Mouse (Mus musculus) splenic B cell, adult 2 months (primary cell): ENCODE results near the gene Ctnnd2.

Source experiments
- DNase-seq: peaks from one replicate; pipeline ENCODE4 v3.0.0-alpha.2; 2011; ENCODE audit warnings: low read depth, low spot score
- H3K27me3 ChIP-seq: 2 replicates; pipeline ENCODE4 v1.6.1; 2012; ENCODE audit warnings: mild to moderate bottlenecking, low read length, moderate library complexity, mixed read lengths; ENCODE audit not compliant: control insufficient read depth, poor library complexity, insufficient read depth, severe bottlenecking
- H3K36me3 ChIP-seq: 2 replicates; pipeline ENCODE4 v1.6.1; 2012; ENCODE audit warnings: mild to moderate bottlenecking, low read length, moderate library complexity, mixed read lengths; ENCODE audit not compliant: control insufficient read depth, poor library complexity, insufficient read depth, severe bottlenecking

The Ctnnd2 gene

DNA sequence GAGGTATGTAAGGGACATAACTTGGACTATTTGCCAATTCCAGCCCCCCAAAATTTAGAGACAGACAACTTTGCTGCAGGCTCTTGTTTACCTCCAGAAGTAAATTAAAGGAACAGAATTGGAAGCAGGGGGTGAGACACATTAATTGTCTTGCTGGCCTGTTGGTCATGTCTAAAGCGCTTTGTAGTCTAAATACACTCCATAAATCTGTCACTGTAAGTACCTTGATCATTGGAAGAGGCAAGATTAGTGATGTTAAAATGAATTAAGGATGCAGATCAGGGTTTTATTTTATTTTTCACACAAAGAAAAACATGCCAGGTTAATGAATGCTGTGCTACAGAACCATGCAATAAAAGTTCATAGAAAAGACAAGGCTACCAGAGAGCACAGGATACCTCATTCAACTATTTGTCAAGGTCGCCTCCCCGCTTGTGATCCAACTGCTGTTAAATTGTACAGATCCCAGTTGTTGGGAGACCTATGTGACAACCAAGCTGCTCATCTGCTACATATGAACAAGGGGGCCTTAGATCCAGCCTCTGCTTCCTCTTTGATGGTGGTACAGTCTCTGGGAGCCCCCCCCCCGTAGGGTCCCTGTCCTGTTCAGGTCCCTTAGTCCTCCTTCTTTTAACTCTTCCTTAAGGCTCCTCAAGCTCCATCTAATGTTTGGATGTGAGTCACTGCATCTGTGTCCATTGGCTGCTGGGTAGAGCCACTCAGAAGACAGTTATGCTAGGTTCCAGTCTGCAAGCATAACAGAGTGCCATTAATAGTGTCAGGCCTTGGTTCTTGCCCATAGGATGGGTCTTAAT, 792.7 kb downstream of the Ctnnd2 start:
- no peak for DNase-seq
- Histone ChIP-seq H3K36me3 (no peaks in the 10 kb centered on the region), H3K27me3 (no peaks in the 10 kb centered on the region)

DNA sequence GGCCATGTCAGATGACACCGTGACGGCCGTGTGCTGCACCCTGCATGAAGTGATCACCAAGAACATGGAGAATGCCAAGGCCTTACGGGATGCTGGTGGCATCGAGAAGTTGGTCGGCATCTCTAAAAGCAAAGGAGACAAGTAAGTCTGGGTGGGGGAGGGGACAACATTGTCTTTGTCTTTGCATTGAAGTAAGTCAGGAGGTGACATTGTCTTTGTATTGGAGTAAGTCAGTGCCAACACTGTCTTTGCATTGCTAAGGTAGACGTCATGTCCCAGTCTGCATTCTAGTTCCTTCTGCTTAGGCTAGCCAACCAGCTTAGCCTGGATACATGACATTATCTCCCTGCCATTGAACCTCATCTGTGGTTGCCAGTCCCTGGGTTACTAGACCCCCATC, 794.4 kb downstream of the Ctnnd2 start:
- Histone ChIP-seq H3K36me3 (no peaks in the 10 kb centered on the region), H3K27me3 (no peaks in the 10 kb centered on the region)
- no peak for DNase-seq

- DNase-seq = no peak
Observed at GRCm38 (mm10) chr15:30974436-30974835, 802.0 kb downstream of the Ctnnd2 start.

DNA sequence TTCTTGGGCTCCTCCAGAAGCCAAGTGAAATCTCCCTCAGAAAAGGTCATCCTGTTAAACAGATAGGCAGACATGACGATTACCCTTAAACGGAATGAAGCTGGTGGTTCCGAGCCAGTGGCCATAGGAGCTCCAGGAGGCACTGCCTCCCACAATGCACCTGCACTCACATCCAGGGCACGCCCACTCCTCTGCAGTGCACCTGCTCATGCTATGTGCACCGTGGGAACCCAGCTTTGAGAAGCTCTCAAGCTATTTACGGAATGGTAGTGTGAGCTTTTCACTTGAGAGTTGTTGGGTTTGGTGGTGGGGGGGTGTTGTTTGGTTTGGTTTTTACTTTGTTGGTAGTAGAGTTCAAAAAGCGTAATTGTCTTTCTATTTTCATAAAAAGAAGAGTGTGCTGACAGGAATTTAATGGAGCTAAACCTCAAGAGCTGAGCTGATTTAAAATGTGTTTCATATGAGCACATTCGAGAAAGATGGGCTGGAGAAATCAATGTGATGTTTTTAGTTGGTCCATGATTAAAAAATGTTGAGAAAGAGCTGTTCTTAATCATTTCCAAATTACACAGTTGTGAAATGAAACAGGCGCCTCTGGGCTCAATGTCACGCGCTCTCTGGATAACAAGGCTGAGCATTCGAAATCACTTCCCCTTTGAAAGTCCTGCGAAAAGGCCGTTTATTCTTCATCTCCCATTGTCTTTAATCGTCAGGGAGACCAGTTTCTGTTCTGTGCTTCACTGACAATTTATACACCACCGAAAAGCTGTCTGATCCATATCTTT, 802.8 kb downstream of the Ctnnd2 start:
- H3K27me3 ChIP-seq = no peaks in the 10 kb centered on the region
- DNase-seq = no peak
- no peaks in the 10 kb centered on the region for H3K36me3 ChIP-seq

More at GRCm38 (mm10) chr15:30974436-30974835, 802.0 kb downstream of the Ctnnd2 start:
- no peaks in the 10 kb centered on the region for H3K36me3 ChIP-seq
- no peaks in the 10 kb centered on the region for H3K27me3 ChIP-seq

DNA sequence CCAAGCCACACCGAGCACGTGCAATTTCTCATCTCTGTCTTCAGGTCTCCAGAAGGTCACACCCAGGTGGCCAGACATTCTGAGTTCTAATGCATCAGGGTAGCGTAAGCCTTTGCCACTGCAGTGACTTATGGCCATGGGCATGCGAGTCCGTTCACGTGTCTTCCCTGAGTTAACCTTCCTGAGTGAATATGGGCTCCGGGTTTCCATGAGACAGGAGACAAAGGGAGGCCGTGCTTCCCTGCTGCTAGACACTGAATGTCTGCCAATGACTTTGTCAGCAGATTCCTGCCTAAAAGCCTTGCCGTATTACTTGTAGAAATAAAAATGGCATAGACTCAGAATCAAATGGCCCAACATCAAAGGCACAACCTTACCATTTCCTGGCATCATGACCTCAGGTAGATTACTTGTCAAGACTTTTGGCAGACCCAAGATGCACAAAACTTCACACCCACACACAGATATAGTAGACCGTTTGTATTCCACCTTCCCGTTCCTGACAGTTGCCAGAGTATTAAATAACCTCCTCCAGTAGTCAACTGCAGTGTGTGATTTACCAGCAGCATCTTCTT, 804.9 kb downstream of the Ctnnd2 start:
- Histone ChIP-seq H3K27me3 (no peaks in the 10 kb centered on the region), H3K36me3 (no peaks in the 10 kb centered on the region)
- no peak for DNase-seq

DNA sequence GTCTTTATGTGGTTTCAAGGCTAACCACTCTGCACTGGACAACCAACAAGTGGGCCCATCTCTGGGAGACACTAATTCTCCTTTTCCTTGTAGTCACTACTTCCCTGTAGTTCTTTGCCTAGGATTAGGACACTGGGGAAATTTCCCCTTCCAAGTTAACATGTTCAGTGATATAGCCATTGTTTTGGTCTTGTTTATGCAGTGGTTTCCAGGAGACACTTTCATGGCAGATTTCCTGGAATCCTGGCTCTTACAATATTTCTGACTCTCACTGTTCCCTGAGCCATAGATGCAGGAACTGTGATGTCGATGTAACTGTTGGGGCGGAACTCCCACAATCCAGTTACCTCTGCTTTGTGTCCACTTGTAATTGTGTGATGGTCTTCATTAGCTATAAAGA, 814.5 kb downstream of the Ctnnd2 start:
- H3K36me3 ChIP-seq = no peaks in the 10 kb centered on the region
- no peaks in the 10 kb centered on the region for H3K27me3 ChIP-seq
- DNase-seq = no peak

- DNase-seq = no peak
- Histone ChIP-seq H3K36me3 (no peaks in the 10 kb centered on the region), H3K27me3 (no peaks in the 10 kb centered on the region)
Observed at GRCm38 (mm10) chr15:30990421-30991252, 818.2 kb downstream of the Ctnnd2 start.

- no peak for DNase-seq
- Histone ChIP-seq H3K27me3 (no peaks in the 10 kb centered on the region), H3K36me3 (no peaks in the 10 kb centered on the region)
Observed at GRCm38 (mm10) chr15:30992357-30992756, 820.0 kb downstream of the Ctnnd2 start.

- Histone ChIP-seq H3K36me3 (no peaks in the 10 kb centered on the region), H3K27me3 (no peaks in the 10 kb centered on the region)
- no peak for DNase-seq
Observed at GRCm38 (mm10) chr15:30992901-30993300, 820.5 kb downstream of the Ctnnd2 start.

DNA sequence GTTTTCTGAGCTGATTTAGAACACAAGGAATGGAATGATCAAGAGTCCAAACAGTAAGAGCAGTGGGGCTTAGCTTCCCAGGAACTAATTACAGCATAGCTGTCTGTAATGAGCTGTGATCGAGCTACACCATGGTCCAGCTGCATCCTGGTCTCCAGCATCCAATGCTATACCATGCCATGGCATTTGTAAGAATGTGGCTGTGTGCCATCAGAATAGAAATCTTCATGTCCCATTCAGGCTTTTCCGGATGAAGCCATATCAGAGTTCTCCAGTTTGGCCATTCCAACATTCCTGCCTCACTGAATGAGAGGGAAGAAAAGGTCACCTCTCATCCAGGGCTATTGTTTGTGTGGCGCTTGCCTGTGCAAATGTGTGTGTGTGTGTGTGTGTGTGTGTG, 823.0 kb downstream of the Ctnnd2 start:
- Histone ChIP-seq H3K36me3 (no peaks in the 10 kb centered on the region), H3K27me3 (no peaks in the 10 kb centered on the region)
- DNase-seq = no peak

GRCm38 (mm10) chr15:31004468-31004867, 832.1 kb downstream of the Ctnnd2 start:
- DNase-seq = no peak
- Histone ChIP-seq H3K36me3 (no peaks in the 10 kb centered on the region), H3K27me3 (no peaks in the 10 kb centered on the region)

DNA sequence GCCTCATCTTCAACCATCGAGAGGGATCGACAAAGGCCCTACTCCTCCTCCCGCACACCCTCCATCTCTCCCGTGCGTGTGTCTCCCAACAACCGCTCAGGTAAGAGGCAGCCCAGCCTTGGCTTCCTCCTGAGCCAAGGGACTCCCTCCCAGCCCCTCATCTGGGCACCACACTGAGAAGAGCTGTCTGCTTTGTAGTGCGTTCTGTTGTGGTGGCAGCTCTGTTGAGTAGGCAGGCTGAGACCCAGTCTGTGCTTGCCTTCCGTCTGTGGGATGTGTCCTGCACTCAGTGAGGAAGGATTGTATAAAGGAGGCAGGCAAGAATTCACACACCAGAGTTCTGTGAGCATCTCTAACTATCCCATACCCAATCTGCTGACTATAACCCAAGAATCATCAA, 832.6 kb downstream of the Ctnnd2 start:
- no peaks in the 10 kb centered on the region for H3K36me3 ChIP-seq
- no peak for DNase-seq
- H3K27me3 ChIP-seq = no peaks in the 10 kb centered on the region

DNA sequence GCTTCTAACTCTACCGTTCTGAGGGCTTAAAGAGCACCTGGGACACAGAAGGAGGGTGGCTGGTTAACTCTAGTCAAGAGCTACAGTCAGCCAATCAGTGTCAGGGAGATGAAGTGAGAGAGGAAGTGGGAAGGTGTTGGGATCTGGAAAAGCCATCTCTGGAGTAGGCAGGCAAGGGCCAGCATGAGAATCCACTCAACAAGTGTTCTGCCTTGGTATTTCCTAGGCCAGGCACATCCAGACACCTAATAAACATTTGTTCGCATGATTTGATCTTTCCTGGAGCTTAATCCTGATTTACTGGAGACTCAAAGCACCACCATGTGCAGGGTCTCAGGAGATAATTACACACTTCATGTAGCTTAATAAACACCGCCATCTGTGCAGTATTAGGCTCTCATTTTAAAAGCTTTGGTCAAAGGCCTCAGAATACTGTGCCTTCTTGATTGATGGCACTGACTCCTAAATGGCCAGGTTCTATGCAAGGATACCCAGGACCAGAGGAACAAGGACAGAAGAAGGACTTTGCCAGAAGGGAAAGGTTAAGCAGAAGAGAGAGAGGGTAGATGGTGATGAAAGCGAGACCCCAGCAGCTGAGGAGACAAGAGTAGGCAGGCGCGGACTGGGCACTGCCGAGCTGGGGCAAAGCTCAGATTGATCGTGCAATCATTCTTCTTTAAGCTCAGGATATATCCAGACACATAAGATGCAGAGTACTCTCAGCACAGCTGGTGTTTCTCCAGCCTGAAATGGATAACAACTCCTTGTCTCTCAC, 833.8 kb downstream of the Ctnnd2 start:
- no peak for DNase-seq
- Histone ChIP-seq H3K36me3 (no peaks in the 10 kb centered on the region), H3K27me3 (no peaks in the 10 kb centered on the region)

GRCm38 (mm10) chr15:31006825-31007157, 834.4 kb downstream of the Ctnnd2 start:
- no peak for DNase-seq
- H3K36me3 ChIP-seq = no peaks in the 10 kb centered on the region
- no peaks in the 10 kb centered on the region for H3K27me3 ChIP-seq
